Mouse (Mus musculus): ENCODE results near the gene Farsb.

Farsb gene

GRCm38 (mm10) chr1:78484361-78484760 is 4.3 kb downstream of the Farsb start:
- no peak for DNase-seq (ENCODE audit: low read depth, low spot score)

GRCm38 (mm10) chr1:78483430-78483829 is 5.3 kb downstream of the Farsb start:
- DNase-seq (ENCODE audit: low read depth, low spot score) = no peak

DNA sequence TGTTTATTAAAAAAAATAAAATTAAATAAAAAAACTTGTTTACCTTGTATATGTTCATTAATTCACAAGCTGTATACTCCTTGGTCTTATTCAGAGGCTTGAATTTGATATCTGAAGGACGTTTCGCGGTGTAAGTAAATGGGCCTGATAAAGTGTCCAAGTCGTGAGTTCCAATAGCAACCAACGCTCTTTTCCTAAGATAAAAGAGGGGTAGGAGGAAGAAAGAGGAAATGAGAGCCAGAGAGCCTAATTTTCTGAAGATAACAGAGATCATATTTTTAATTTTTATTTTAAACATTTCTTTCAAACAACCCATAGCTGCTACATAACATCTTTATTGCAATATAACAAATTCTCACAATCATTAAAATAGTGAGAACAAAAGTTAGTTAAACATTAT is 16.3 kb downstream of the Farsb start:
- no peak for DNase-seq (ENCODE audit: low read depth, low spot score)

- peak; percentile 84 for DNase-seq (ENCODE audit: low read depth, low spot score)
Measured at GRCm38 (mm10) chr1:78454659-78455058, 34.0 kb downstream of the Farsb start.

GRCm38 (mm10) chr1:78453886-78454285 is 34.8 kb downstream of the Farsb start:
- no peak for DNase-seq (ENCODE audit: low read depth, low spot score)

DNA sequence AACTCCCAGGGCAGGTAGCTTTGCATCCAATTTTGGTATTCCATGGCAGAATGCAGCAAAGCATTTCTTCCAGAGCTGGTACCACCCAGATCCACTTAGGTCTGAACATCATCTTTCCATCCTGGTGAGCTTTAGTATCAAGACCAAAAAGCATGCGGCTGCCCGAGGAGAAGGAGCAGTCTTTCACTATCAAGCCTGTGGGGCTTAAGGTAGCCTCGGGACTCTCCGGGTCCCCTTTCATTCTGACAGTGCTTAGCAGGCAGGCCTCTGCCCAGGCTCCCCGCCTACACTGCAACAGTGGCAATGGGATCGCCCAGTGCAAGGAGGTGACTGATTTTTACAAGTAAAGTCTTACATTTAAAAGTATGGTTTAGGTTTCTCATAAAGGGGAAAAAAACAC is 36.2 kb downstream of the Farsb start:
- no peak for DNase-seq (ENCODE audit: low read depth, low spot score)

- DNase-seq (ENCODE audit: low read depth, low spot score) = no peak
Measured at GRCm38 (mm10) chr1:78451070-78451854, 37.4 kb downstream of the Farsb start.

GRCm38 (mm10) chr1:78448091-78448490 is 40.6 kb downstream of the Farsb start:
- no peak for DNase-seq (ENCODE audit: low read depth, low spot score)

DNA sequence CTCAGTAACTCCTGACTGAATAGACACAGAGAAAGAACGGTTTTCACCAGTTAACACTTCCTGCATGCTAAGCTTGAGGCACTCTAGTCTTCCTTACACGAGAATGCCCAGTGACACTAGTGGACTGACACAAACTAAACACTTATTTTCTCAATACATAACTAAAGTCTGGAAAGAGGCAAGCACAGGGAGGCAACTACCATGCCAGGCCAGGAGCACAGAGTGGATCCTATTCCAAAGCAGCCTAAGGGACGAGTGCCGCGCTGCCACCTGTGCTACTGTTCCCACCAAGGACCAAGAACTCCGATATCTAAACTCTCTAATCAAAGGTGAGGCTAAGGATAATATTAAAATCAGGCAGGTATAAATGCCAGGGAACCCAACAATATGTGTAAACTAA is 42.0 kb downstream of the Farsb start:
- DNase-seq (ENCODE audit: low read depth, low spot score) = no peak

GRCm38 (mm10) chr1:78446232-78446631 is 42.5 kb downstream of the Farsb start:
- DNase-seq (ENCODE audit: low read depth, low spot score) = no peak

DNA sequence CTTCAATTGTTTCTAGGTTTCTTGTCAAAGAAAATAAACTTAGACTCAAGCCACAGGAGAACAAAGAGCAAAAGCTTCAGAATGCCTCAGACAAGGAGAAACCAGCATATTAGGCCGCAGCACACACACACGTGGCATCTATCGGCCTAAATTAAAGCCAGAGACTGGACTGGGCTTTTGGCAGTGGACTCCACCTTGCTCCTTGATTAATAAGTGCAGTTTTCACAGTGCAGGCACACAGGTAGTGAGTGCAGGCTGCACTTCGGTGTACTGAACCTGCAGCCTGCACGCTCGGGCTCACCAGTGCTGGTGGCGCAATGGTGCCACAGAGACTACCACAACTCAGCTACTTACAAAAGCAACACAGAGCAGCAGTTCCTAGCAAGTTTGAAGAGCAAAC is 45.6 kb downstream of the Farsb start:
- no peak for DNase-seq (ENCODE audit: low read depth, low spot score)

DNA sequence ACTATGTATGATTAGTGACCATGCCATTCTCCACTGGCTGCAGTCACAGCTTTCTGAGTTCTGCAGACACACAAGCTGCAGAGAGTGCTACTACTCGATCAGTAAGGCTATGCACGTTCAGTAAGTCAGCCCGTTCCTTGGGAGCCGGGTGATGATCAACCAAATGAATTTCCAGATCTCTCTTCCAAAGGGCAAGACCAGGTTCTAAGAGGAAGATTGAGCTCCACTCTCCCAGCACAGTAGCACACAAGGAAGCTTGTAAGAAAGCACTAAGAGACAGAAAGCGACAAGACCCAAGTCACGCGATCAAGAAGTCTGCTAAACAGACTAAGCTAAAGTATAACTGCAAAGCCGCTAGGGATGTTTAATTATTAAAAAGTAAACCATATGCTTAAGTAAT is 48.0 kb downstream of the Farsb start:
- no peak for DNase-seq (ENCODE audit: low read depth, low spot score)

DNA sequence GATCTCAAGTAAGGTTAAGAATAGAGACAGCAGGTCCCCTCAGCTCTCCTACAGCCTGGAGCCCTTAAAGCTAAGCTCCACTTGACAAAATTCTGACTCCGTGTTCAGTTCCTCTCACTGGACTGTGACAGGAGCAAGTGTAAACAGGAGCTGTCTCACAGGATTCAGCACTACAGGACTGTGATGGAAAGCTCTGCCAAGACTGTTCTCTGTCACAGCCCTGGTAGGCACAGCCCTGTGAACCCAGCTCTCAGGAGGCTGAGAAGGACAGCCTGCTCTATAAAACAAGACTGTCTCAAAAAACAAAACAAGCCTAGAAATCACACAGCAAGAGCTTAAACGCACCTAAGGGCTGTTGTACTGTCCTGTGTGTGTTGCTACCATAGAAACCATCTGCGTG is 51.5 kb downstream of the Farsb start:
- no peak for DNase-seq (ENCODE audit: low read depth, low spot score)

DNA sequence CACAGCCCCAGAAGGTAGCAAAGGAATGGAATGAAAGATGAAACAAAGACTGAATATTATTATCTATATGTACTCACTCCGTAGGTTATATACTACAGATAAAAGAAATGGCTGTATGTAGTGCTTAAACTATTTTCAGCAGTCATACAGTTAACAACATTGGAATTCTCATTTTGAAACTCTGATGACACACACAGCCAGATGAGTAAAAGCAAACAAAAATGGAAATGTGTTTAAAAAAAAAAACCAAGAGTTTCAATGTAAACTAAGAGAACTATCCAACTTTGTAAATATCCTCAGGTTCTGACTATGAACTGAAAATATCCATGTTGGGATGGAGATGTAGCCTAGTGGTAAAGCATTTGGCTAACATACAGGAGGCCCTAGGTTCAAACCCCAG is 52.3 kb downstream of the Farsb start:
- no peak for DNase-seq (ENCODE audit: low read depth, low spot score)

DNA sequence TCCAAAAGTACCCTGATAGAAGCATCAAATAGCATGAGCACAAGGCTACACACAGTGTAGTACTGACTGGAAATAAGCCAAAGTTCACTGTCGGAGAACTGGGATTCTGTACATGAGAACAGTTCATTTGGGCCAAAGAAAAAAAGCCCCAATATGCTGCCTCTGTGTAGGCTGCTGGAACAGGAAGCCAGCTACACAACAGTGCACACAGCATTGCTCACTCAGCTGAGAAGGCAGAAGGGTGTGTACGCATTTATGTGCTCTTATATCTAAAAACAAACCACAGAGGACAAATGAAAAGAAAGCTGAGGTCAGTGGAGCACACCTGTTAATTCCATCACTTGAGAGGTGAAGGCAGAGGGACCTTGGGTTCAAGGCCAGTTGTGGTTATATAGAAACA is 52.7 kb downstream of the Farsb start:
- DNase-seq (ENCODE audit: low read depth, low spot score) = no peak

GRCm38 (mm10) chr1:78433472-78433871 is 55.2 kb downstream of the Farsb start:
- no peak for DNase-seq (ENCODE audit: low read depth, low spot score)

GRCm38 (mm10) chr1:78428851-78429250 is 59.8 kb downstream of the Farsb start:
- no peak for DNase-seq (ENCODE audit: low read depth, low spot score)

DNA sequence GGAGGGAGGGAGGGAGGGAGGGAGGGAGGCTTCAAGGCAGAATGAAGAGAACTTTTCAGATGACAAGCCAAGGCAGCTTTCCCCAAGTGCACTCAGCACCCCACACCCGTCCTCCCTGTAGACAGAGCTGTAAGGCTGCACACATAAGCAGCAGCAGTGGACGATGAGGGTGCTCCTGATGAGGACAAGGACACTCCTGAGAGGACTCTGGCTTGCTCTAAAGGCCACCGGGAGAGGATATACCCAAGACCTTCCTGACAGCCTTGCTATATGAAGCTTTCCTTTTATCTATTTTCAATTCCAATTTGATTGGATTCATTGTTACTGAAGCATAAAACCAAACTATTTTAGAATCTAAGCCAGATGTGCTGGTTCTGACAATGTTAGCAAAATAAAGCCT is 61.9 kb downstream of the Farsb start:
- no peak for DNase-seq (ENCODE audit: low read depth, low spot score)

GRCm38 (mm10) chr1:78425793-78426700 is 62.6 kb downstream of the Farsb start:
- DNase-seq (ENCODE audit: low read depth, low spot score) = no peak

DNA sequence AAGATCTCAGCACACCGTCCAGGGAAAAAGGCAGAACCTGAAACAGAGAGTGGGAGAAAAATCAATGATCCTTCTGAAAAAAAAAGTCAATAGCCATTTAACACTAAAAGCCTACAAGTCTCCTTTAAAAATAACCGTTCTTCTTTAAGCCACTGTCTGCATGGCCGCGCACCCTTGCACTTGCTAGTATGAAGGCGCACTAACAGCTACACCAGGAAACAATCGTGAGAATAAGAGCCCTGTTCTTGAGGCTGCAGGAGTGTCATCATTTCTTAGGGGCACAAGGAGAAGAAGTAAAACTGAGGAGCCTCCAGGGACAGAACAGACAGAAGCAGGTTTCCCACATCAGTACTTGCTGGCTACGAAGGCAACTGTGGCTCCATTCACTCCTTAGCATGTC is 63.4 kb downstream of the Farsb start:
- no peak for DNase-seq (ENCODE audit: low read depth, low spot score)

GRCm38 (mm10) chr1:78424848-78425247 is 63.8 kb downstream of the Farsb start:
- DNase-seq (ENCODE audit: low read depth, low spot score) = no peak

DNA sequence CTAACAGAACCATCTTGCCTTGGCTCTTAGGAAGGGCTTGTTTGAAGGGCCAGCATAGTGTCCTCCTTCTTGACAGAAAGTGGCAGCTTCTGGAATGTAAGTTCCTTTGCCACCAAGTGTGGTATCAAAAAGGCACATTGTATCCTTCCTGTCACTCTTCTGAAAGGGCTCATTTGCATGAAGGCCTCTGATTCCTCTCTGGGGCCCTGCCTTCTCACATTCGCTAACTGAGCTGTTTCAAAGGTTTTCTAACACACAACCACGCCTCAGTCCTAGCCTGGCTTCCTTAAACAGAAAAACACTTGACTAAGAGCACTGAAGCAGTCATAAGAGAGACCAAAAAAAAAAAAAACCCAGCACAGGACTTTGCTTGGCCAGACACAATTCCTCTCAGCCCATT is 66.1 kb downstream of the Farsb start:
- no peak for DNase-seq (ENCODE audit: low read depth, low spot score)

DNA sequence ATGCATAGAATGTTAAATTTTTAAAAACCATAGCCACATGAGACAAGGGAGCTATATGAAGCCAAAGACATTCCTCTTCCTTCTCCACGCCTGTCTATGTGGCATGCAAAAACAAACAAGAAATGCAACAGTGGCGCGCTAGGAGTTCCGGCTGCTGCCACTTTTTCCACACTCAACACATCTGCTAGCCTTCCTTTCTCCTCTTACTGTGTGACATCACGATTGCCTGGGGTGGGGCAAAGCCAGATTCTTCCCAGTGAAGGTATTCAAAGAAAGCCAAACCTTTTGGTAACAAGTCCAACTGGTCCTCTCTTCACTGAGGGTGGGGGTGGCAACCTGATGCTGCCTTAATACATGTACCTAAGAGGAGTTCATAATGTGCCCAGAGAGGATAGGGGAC is 66.9 kb downstream of the Farsb start:
- DNase-seq (ENCODE audit: low read depth, low spot score) = no peak

Data from ZHBTc4 (cell line).